Mouse (Mus musculus): ENCODE data around the gene Bdh2. TPM values are rescaled to one million over a fixed set of nuclear protein-coding genes. Genes with fewer than 3 reads are reported as not detected.

Bdh2 gene
- total RNA-seq, 2 experiments from 2014 or later = 1.8 to 2.5 TPM

- DNase-seq (ENCODE audit: low spot score in 2 of 2) = no peak
- intact Hi-C loops (cut with DNase I) = no loop called here
Observed at GRCm38 (mm10) chr3:135347739-135348264, 66.8 kb downstream of the Bdh2 start, which contains the start of gene Slc9b1. Gene Slc9b1, plus strand, starts transcription at chr3:135348029.

GRCm38 (mm10) chr3:135349022-135349421 lies 68.0 kb downstream of the Bdh2 start:
- intact Hi-C loops (cut with DNase I) = no loop called here
- no peak for DNase-seq (ENCODE audit: low spot score in 2 of 2)

GRCm38 (mm10) chr3:135351857-135352256 lies 70.8 kb downstream of the Bdh2 start:
- intact Hi-C loops (cut with DNase I) = no loop called here
- DNase-seq (ENCODE audit: low spot score in 2 of 2) = no peak

Other genes starting within 250 kb of the Bdh2 start
- 1 to 10 TPM; 1.7 to 2.4 TPM for gene Cenpe, start 68.7 kb upstream of the Bdh2 start, total RNA-seq (2021)
- 1 to 10 TPM; 2.9 to 3.4 TPM for gene Slc9b2, start 26.5 kb downstream of the Bdh2 start, total RNA-seq (2021)
- under 1 TPM in 1 of 2 experiments, not detected in 1; 0.62 TPM for gene Slc9b1, start 66.8 kb downstream of the Bdh2 start, total RNA-seq (2021)
- 10 to 100 TPM; 41.2 to 42.9 TPM for gene Cisd2, start 142.7 kb downstream of the Bdh2 start, total RNA-seq (2021)
- gene Ube2d3, start 156.9 kb downstream of the Bdh2 start, total RNA-seq (2021) = 100 to 1,000 TPM; 239 to 248 TPM
- 1 to 10 TPM; 6.8 to 7.9 TPM for gene Manba, start 204.4 kb downstream of the Bdh2 start, total RNA-seq (2021)

All from left cerebral cortex, postnatal 14 days (tissue).